Mouse (Mus musculus): ENCODE measurements around the gene Myo1c.
"Not testable (repeated sequence)": the region's sequence is repeated elsewhere in the genome, so short reads cannot be mapped to it uniquely, and the experiment has no call there.

The Myo1c gene

GRCm38 (mm10) chr11:75669176-75669852, 19.0 kb downstream of the Myo1c start:
- no peak for DNase-seq (ENCODE audit: low read depth)

- DNase-seq (ENCODE audit: low read depth): no peak
These were observed 19.5 kb downstream of the Myo1c start for GRCm38 (mm10) chr11:75669853-75670200.

- DNase-seq (ENCODE audit: low read depth): no peak
These were observed 21.3 kb downstream of the Myo1c start for GRCm38 (mm10) chr11:75671426-75672180.

GRCm38 (mm10) chr11:75673411-75673810, 23.1 kb downstream of the Myo1c start:
- DNase-seq (ENCODE audit: low read depth): no peak

GRCm38 (mm10) chr11:75674875-75675274, 24.6 kb downstream of the Myo1c start:
- no peak for DNase-seq (ENCODE audit: low read depth)

GRCm38 (mm10) chr11:75677881-75678746, 27.8 kb downstream of the Myo1c start:
- no peak for DNase-seq (ENCODE audit: low read depth)

- DNase-seq (ENCODE audit: low read depth): peak; percentile 98
These were observed 28.6 kb downstream of the Myo1c start, which contains the start of gene Crk for GRCm38 (mm10) chr11:75678747-75679438. TSS of gene Crk (plus strand) at chr11:75679259.

- no peak for DNase-seq (ENCODE audit: low read depth)
These were observed 29.3 kb downstream of the Myo1c start for GRCm38 (mm10) chr11:75679439-75680171.

- no peak for DNase-seq (ENCODE audit: low read depth)
These were observed 34.2 kb downstream of the Myo1c start for GRCm38 (mm10) chr11:75684462-75684861.

- no peak for DNase-seq (ENCODE audit: low read depth)
These were observed 34.7 kb downstream of the Myo1c start for GRCm38 (mm10) chr11:75684956-75685355.

- no peak for DNase-seq (ENCODE audit: low read depth)
These were observed 37.2 kb downstream of the Myo1c start for GRCm38 (mm10) chr11:75687343-75687993.

- DNase-seq (ENCODE audit: low read depth): no peak
These were observed 37.8 kb downstream of the Myo1c start for GRCm38 (mm10) chr11:75688132-75688531.

- no peak for DNase-seq (ENCODE audit: low read depth)
These were observed 39.7 kb downstream of the Myo1c start for GRCm38 (mm10) chr11:75689977-75690376.

GRCm38 (mm10) chr11:75691047-75691446, 40.7 kb downstream of the Myo1c start:
- no peak for DNase-seq (ENCODE audit: low read depth)

GRCm38 (mm10) chr11:75693570-75693969, 43.3 kb downstream of the Myo1c start:
- no peak for DNase-seq (ENCODE audit: low read depth)

GRCm38 (mm10) chr11:75697464-75697863, 47.2 kb downstream of the Myo1c start:
- not testable (repeated sequence) for DNase-seq (ENCODE audit: low read depth)

- DNase-seq (ENCODE audit: low read depth): no peak
These were observed 50.3 kb downstream of the Myo1c start for GRCm38 (mm10) chr11:75700557-75700956.

- DNase-seq (ENCODE audit: low read depth): no peak
These were observed 52.5 kb downstream of the Myo1c start for GRCm38 (mm10) chr11:75702761-75703160.

- no peak for DNase-seq (ENCODE audit: low read depth)
These were observed 53.4 kb downstream of the Myo1c start for GRCm38 (mm10) chr11:75703748-75704147.

GRCm38 (mm10) chr11:75713949-75714348, 63.6 kb downstream of the Myo1c start:
- no peak for DNase-seq (ENCODE audit: low read depth)

GRCm38 (mm10) chr11:75715556-75715955, 65.3 kb downstream of the Myo1c start:
- no peak for DNase-seq (ENCODE audit: low read depth)

Data from c-Kit-positive CD71-negative TER-119-negative erythroid progenitor cells, embryonic 14.5 days (primary cell).